Mouse (Mus musculus): ENCODE data around the gene Rpl3l.
"Not testable (repeated sequence)": the region's sequence is repeated elsewhere in the genome, so short reads cannot be mapped to it uniquely, and the experiment has no call there.

The Rpl3l gene

DNA sequence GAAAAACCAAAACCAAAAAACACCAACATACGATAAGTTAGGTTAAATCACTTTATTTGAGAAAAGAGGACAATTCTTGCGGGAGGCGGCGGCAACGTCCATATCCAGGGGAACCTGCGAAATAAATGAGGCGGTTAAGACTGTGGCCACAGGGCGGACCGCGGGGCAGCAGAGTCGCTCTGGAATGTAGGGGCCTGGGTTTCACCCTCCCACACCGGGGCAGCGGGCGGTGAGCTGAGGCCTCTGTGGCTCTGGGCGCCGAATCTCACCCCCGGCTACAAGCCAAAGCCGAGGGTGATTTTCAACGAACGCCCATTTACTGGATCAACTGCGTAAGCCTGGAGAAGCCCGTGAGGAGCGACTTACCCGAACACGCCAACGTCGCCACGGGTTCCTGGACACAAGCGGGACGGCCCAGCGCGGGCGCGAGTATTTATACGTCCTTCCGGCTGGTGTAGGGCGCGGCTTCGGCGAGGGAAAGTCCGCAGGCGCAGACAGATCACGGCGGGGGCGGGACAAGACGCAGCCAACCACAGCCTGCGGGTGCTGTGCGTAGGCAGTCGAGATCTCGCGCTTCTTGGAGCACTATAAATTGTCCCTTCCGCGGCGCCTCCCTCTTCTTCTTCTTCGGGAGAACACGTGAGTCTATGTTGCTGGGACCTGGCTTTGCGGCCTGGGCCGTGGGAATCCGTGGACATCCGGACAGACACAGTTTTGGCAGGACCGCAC, 8.0 kb upstream of the Rpl3l start:
- peak; percentile 98 for DNase-seq (ENCODE audit: low spot score)

DNA sequence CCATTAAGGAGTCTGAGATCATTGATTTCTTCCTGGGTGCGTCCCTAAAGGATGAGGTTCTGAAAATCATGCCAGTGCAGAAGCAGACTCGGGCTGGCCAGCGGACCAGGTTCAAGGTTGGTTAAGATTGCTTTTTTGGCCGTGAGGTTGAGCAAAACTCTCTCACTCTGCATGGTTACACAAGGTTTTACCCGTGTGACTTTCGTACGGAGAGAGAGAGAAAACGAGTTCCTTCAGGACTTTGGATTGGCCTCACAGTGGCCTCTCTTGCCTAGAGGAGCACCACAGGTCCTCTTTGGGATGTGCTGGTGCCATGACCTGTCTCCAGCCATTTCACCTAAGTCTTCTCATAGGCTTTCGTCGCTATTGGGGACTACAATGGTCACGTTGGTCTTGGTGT, 7.0 kb upstream of the Rpl3l start:
- DNase-seq (ENCODE audit: low spot score): peak; percentile 39

DNA sequence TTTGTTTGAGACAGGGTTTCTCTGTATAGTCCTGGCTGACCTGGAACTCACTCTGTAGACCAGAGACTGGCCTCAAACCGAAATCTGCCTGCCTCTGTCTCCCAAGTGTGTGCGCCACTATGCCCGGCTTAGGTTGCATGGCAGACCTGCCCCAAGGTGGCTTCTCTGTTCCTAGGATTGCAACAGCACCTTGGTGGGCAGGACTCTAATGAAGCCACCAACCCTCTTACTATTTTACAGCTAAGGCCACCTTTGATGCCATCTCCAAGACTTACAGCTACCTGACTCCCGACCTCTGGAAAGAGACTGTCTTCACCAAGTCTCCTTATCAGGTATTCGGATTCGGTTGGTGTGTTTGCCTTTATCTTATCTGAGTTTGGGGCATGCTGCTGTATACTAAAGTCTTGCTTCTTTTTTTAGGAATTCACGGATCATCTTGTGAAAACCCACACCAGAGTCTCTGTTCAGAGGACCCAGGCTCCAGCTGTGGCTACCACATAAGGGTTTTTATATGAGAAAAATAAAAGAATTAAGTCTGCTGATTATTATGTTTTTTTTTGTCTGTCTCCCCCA, 6.2 kb upstream of the Rpl3l start:
- DNase-seq (ENCODE audit: low spot score): not testable (repeated sequence)

DNA sequence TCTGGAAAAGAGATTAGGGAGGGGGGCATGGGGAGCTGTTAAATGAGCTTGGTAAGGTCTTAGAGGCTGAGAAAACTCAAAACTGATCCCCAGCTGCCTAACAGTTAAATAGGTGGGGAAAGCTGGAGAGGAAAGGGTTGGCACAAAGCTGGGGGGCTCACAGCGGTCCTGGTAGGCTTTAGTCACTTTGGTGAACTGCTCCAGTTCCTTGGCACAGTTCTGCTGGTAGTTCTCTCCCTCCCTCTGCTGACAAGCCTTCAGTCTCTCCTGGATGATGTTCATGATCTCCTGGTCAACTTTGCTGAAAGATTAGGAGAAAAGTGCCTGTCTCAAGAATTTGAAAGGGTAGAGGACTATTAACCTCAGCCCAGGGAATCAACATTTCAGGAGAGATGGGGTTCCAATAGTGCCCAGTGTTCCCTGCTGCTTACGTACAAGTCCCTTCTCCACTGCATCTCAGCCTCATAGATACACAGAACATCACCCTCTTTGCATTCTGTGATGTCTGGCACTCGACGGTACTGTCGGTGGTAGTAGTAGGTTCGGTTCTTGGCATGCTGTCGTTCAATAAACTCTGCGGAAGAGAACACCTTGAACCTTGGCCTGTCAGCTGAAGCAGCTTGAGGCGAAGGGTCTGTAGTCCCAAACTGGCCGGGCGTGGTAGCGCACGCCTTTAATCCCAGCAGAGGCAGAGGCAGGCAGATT, 5.2 kb upstream of the Rpl3l start:
- DNase-seq (ENCODE audit: low spot score): peak; percentile 43

DNA sequence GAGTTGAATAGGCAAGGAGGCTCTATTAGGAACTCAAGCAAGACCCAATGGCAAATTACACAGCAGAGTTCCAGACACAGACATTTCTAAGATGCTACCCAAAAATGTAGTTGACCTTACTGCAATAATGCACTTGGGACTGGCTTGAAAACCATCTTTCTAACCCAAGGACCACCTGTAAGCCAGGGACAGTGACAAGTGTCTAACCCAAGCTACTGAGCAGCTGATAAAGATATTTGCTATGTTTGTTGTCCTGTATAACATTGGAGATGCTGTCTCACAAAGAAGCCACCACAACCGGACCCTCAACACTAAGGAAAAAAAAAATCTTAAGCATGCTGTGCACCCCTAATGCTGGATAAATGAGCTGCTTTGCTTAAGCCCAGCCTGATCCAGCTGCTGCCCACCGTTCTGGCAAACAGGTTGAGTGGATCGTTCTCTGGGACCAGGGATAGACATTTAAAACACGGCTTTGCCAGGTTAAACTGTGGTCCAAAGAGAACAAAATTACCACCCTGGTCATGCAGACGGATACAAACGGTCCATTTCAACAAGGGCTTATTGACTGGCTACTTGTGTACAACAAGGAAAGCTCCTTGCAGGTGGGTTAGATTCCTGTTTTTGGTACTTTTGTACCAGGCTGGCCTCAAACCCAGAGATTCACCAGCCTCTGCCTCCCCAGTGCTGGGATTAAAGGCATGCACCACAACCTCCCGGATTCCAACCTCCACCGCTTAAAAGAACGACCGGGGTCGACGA, 4.3 kb upstream of the Rpl3l start:
- no peak for DNase-seq (ENCODE audit: low spot score)

DNA sequence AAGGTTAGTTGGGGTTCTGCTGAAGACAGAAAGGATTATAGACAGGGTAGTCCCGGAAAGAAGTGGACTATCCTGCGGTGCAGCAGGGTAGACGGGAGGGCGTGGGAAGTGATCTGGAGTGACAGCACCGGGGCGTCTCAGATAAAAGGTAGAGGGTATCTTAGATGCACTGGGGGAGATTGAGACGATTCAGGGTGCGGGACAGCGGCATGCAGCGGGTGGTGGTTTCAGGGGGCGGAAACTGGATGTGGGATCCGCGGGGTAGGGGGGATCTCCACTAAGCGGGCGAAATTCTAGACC, 3.8 kb upstream of the Rpl3l start:
- no peak for DNase-seq (ENCODE audit: low spot score)

DNA sequence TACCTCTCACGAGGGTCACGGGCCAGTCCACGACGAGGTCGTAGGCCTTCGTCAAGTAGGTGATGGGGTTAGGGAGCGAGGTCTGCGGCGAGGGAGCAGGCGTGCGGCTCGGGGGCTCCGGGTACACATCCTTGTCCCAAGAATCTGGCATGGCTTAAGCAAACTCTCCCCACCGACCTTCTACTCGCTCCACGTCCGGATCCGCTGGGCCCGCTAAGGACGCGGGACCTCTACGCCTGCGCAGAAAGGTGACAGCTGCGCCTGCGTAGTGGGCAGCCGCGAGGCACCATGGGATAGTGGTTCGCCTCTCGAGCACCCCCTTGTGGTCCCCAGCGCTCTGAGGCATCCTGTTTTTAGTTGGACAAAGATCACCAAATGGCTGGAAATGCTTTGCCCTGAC, 3.4 kb upstream of the Rpl3l start, which contains the start of gene Ndufb10:
Gene Ndufb10 (minus strand): TSS at position 295 of the 400 bp plus-strand sequence.
- peak; percentile 98 for DNase-seq (ENCODE audit: low spot score)

DNA sequence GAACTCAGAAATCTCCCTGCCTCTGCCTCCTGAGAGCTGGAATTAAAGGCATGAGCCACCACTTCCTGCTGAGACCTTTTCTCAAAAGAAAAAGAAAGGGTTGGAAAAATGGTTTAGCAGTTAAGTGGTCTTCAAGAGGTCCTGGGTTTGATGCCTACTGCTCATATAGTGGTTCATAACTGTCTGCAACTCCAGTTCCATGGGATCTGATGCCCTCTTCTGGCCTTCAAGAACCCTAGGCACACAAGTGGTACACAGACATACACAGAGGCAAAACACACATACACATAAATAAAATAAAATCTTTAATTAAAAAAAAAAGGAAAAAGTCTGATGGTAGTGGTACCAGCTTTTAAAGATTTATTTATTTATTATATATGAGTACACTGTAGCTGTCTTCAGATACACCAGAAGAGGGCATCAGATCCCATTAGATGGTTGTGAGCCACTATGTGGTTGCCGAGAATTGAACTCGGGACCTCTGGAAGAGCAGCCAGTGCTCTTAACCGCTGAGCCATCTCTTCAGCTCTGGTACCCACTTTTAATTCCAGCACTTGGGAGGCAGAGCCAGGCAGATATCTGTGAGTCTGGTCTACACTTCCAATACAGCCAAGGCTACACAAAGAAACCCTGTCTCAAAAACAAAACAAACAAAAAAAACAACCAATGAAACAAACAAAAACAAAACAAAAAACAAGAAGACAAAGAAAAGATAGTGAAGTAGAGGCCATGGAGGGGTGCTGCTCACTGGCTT, 1.8 kb upstream of the Rpl3l start:
- no peak for DNase-seq (ENCODE audit: low spot score)

DNA sequence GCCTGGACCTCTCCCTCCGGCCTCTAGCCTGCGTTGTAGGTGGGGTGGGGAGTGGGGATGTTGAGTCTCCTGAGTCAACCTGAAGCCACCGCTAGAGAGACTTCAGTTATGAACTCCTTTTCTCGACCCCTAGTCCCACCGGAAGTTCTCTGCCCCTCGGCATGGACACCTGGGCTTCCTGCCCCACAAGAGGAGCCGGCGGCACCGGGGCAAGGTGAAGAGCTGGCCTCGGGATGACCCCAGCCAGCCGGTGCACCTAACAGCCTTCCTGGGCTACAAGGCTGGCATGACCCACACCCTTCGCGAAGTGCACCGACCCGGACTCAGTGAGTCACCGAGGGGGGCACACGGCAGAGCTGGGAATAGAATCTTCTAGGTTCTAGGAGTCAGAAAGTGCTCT, 564 bp downstream of the Rpl3l start:
- no peak for DNase-seq (ENCODE audit: low spot score)

DNA sequence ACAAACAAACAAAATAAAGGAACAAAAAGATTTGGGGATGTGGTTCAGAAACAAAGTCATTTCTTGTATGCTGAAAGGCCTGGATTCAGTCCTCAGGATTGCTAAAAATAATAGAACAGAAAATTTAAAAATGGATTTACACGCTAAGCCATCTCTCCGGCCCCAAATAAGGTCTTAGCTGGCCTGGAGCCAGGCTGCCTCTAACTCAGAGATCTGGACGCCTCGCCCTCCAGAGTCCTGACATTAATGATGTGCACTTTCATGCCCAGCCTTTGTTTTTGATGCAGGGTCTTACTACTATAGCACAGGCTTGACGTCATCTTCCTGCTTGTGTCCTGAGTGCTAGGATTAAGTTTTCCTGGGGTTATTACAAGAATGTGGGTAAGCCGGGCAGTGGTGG, 1.4 kb downstream of the Rpl3l start:
- DNase-seq (ENCODE audit: low spot score): no peak

DNA sequence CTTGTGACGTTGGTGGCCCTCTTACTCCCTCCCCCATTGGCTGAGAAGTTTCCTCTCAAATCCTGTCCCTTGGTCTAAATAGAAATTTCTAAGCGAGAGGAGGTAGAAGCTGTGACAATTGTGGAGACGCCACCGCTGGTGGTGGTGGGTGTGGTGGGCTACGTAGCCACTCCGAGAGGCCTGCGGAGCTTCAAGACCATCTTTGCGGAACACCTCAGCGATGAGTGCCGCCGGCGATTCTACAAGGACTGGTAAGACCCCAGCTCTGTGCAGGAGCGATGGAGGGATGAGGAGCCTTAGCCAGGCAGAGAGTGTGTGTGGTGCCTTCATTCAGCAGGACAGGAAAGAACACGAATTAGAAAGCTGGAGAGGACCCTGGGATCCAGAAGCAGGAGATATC, 3.2 kb downstream of the Rpl3l start:
- DNase-seq (ENCODE audit: low spot score): no peak

DNA sequence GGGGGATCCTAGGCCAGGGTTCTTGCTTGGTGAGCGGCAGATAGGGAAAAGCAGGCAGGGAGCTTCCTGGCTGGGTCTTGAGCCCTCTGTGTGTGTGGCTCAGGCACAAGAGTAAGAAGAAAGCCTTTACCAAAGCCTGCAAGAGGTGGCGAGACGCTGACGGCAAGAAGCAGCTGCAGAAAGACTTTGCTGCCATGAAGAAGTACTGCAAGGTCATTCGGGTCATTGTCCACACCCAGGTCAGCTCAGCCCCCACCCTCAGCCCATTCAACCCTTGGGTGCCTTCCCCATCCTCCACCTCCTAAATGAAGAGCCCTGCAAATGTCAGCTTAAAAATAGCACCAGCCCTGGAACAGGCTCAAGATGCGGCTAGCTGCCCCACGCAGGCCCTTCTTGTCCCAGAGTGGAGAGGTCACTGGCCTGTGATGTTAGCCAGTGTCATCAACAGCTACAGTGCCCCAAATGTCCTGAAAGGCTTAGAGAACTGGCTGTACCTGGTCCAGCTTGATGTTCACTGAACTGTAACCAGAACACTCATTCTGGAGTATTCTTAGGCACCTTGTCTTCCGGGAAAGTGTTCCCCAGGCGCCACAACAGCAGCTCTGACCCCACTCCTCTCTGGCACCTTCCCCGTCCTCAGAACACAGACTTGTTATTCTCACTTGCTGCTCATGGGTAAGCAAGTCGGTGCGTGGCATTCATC, 4.8 kb downstream of the Rpl3l start:
- no peak for DNase-seq (ENCODE audit: low spot score)

DNA sequence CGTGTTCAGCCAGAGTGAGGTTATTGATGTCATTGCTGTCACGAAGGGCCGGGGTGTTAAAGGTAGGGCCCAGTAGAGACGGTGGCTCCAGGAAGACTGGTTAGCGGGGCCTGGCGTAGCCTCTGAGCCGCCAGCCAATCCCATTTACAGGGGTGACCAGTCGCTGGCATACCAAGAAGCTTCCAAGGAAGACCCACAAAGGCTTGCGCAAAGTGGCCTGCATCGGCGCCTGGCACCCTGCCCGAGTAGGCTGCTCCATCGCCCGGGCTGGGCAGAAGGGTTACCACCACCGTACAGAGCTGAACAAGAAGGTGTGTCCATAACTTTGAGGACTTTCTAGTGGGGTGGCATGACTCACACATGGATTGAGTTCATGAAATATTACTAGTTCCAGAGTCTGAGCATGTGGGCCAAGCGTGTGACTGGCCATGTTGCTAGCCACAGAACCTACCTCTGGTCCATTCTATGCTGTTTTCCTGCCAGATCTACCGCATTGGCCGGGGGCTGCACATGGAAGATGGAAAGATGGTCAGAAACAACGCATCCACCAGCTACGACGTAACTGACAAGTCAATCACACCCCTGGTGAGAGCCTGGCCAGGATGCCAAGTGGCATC, 5.9 kb downstream of the Rpl3l start:
- DNase-seq (ENCODE audit: low spot score): peak; percentile 60

DNA sequence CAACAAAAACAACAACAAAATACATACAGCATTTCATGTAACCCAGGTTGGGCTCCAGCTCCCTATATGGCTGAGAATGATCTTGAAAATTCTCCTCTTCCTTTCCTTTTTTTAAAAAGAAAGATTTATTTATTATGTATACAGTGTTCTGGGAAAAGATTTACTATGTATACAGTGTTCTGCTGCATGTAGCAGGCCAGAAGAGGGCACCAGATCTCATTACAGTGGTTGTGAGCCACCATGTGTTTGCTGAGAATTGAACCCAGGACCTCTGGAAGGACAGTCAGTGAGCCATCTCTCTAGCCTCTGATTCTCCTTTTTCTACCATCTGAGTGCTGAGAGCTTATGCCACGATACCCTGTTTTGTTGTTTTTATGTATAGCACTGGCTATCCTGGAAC, 6.9 kb downstream of the Rpl3l start:
- DNase-seq (ENCODE audit: low spot score): no peak

DNA sequence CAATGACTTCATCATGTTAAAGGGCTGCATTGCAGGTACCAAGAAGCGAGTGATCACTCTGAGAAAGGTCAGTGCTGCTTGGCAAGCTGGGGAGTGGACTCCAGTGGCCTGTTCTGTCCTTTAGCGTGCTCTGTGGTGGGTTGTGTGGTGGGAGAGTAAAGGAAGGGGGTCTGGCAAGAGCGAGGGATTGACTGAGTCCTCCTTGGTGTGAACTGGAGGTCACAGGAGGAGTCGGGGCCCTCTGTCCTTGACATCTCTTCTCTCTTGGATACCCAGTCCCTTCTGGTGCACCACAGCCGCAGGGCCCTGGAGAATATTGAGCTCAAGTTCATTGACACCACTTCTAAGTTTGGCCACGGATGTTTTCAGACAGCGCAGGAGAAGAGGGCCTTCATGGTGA, 7.8 kb downstream of the Rpl3l start:
- DNase-seq (ENCODE audit: low spot score): peak; percentile 41

DNA sequence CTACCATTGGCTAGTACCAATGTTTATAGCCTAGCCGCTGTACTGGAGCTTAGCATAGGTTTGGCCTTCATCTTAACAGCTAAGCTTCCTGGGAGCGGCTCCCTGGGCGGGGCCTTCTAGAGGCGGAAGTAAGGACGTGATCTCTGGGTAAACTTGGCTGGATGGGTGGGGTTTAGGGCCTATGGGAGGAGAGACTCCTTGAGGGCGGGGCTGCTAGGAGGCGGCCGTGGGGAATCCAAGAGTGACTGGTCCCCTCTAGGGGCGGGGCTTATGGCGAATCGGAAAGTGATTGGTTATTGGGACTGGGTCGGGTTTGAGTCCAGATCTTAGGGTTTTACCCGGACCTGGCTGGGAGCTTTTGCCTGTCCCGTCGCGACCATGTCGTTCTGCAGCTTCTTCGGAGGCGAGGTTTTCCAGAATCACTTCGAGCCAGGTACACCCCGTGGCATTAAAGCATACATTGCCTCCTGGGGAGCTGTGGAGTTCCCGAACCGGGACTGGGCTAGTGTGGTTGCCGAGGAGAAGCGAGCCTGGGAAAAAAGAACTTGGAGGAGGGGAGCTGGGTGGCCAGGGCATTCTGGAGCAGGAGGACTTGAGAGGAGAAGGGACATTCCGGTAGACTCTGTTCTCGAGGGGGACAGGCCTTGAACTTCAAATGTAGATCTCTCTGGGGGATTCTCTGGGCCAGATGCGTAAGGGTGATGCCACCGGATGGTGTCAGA, 8.9 kb downstream of the Rpl3l start, which contains the start of gene Msrb1:
Gene Msrb1 (plus strand): TSS at position 313 of the 722 bp plus-strand sequence.
- DNase-seq (ENCODE audit: low spot score): peak; percentile 96

DNA sequence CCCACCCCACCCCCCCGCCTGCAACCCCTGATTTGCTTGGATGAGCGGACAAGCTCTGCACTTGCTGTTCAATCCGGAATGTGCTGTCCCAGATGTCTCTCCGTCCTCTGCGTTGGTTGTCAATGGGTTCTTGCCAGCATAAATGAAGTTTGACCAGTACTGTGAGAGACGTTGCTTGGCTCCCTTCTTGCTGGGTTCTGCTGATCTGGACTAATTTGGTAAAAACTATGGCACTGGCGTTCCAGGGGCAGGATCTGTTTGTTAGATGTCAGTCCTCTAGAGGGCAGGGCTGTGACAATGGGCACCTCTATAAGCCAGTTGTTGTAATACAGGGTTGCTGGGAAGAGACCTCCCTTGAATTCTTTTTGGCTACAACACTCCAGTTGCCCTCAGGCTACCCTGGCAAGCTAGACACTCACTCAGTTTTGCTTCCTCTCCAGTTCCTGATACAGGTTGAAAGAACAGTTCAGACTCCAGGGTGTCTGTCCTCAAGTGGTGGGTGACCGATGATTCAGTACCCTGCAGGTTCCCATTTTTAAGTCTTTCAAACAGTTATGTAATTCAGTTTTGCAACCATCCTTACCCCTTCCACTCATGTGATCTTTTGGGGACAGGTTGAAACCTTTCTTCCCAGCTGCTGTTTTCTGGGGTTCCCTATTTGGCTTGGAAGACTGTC, 9.7 kb downstream of the Rpl3l start:
- DNase-seq (ENCODE audit: low spot score): peak; percentile 39

DNA sequence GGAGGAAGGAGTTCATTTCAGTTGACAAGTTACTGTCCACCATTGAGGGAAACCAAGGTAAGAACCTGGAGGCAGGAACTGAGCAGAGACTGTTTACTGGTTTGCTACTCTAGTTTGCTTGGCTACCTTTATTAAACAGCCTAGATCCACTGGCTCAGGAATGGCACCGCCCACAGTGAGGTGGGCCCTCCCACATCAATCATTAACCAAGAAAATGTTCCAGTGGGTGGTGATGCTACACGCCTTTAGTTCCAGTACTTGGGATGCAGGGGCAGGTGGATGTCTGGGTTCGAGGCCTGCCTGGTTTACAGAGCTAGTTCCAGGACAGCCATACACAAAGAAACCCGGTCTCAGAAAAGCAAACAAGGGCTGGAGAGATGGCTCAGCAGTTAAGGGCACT, 10.6 kb downstream of the Rpl3l start:
- DNase-seq (ENCODE audit: low spot score): peak; percentile 36

DNA sequence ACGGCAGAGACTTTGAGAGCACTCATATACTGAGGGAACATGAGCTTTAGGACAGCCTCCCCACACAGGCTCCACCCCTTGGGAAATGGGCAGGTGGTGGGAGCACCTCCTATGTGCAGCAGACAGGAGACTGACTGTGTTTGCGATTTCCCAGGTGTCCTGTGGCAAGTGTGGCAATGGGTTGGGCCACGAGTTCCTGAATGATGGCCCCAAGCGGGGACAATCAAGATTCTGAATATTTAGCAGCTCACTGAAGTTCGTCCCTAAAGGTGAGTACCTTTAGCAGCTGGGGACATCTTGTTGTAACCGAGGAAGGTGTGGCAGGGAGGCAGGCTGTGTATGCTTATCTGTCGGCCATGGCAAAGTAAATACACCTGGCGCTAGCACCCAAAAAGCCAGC, 12.3 kb downstream of the Rpl3l start:
- peak; percentile 38 for DNase-seq (ENCODE audit: low spot score)

DNA sequence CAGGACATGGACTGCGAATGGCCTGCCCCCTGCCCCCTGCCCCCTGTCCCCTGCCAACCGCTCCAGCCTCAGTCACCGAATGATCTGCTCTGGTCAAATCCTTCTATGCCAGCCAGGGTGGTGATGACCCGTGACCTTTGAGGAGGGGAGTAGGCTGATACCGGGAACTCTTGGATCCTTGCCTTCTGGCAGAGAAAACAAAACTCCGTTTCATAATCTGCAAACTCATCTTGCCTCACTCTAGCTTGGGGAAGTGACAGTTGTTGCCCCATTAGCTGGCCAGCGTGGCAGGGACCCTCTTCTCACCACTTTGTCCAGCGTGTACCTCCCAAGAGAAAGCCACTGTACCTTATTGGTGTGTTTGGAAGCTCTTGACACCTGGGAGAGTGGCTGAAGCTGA, 14.7 kb downstream of the Rpl3l start:
- no peak for DNase-seq (ENCODE audit: low spot score)

Measured in testis, postnatal 10 days (tissue).